ENCODE assay signal across 9 mouse cellular contexts in genomic region chr17:85687421-85688235, GRCm38 (mm10). TPM values are rescaled to one million over a fixed set of nuclear protein-coding genes. Genes with fewer than 3 reads are reported as not detected.
A peak's percentile ranks its signal among the peaks of the same experiment; 100 is the strongest.
DNase-seq lines count a peak whose midpoint lies in the region; ATAC-seq and TF ChIP-seq lines count a peak whose summit lies in the region.
"Had no signal": no experiment of that assay in that cellular context is flagged by ENCODE, and none has a peak within 500 bp of the region (broad histone marks: within the 10 kb centered on the region; RNA-seq: fewer than 3 reads in every experiment).

No protein-coding gene starts in this region.

- no peak for TF ChIP-seq POLR2A in brain, embryonic 14.5 days (IDR thresholded peaks at IDR 0.05; ENCODE audit: borderline replicate concordance, extremely low read depth, insufficient read depth, insufficient read length, poor library complexity, severe bottlenecking)

- H3K27me3 ChIP-seq in kidney, embryonic 14.5 days (ENCODE audit: control insufficient read depth, insufficient read depth, low read length) = peaks cover 78% of the 10 kb centered on the region
- peaks cover 97% of the 10 kb centered on the region for H3K27me3 ChIP-seq in heart, postnatal 0 days (ENCODE audit: control insufficient read depth, insufficient read depth, low read length)
- peaks cover 100% of the 10 kb centered on the region for H3K27me3 ChIP-seq in liver, embryonic 15.5 days

- H3K27ac ChIP-seq in kidney, embryonic 14.5 days (ENCODE audit: low read depth, low read length) = peak overlapping the region; percentile 82
- H3K27ac ChIP-seq in heart, postnatal 0 days (ENCODE audit: low read depth) = no peak overlapping the region
- H3K27ac ChIP-seq in liver, embryonic 15.5 days (replicated peaks) = no peak overlapping the region

- peak overlapping the region; percentile 75 for H3K4me2 ChIP-seq in kidney, embryonic 14.5 days (replicated peaks; ENCODE audit: low read depth, low read length)
- peak overlapping the region; percentile 61 for H3K4me2 ChIP-seq in heart, postnatal 0 days (ENCODE audit: low read depth, low read length)
- peak overlapping the region; percentile 56 for H3K4me2 ChIP-seq in liver, embryonic 15.5 days

- no peak for TF ChIP-seq EP300 in heart, postnatal 0 days (IDR thresholded peaks at IDR 0.05; ENCODE audit: low read depth)

- TF ChIP-seq CTCF in brain, embryonic 14.5 days (IDR thresholded peaks at IDR 0.05; ENCODE audit: borderline replicate concordance, extremely low read depth, insufficient read depth, insufficient read length) = no peak
- TF ChIP-seq CTCF in heart, postnatal 0 days (IDR thresholded peaks at IDR 0.05; ENCODE audit: low read depth) = no peak

- no peaks in the 10 kb centered on the region for H3K9me3 ChIP-seq in kidney, embryonic 14.5 days (ENCODE audit: control insufficient read depth, low read length)
- H3K9me3 ChIP-seq in heart, postnatal 0 days (replicated peaks; ENCODE audit: control insufficient read depth, low read length) = no peaks in the 10 kb centered on the region
- H3K9me3 ChIP-seq in liver, embryonic 15.5 days (replicated peaks) = no peaks in the 10 kb centered on the region

- peaks cover 7% of the 10 kb centered on the region; the same call in 1 of the 2 replicates for H3K4me1 ChIP-seq in kidney, embryonic 14.5 days (ENCODE audit: control insufficient read depth, insufficient read depth, low read length)
- peaks cover 12% of the 10 kb centered on the region; the same call in 1 of the 2 replicates for H3K4me1 ChIP-seq in heart, postnatal 0 days (ENCODE audit: control insufficient read depth, insufficient read depth)
- no peaks in the 10 kb centered on the region; the same call in 1 of the 2 replicates for H3K4me1 ChIP-seq in liver, embryonic 15.5 days (replicated peaks)

- peak overlapping the region; percentile 78 for H3K9ac ChIP-seq in kidney, embryonic 14.5 days (ENCODE audit: low read depth, low read length)
- H3K9ac ChIP-seq in heart, postnatal 0 days (replicated peaks; ENCODE audit: low read depth, low read length) = no peak overlapping the region
- H3K9ac ChIP-seq in liver, embryonic 15.5 days = no peak overlapping the region

- H3K36me3 ChIP-seq in kidney, embryonic 14.5 days (ENCODE audit: control insufficient read depth, insufficient read depth, low read length) = no peaks in the 10 kb centered on the region; the same call in 1 of the 2 replicates
- H3K36me3 ChIP-seq in heart, postnatal 0 days (replicated peaks; ENCODE audit: control insufficient read depth, insufficient read depth, low read length) = no peaks in the 10 kb centered on the region
- no peaks in the 10 kb centered on the region for H3K36me3 ChIP-seq in liver, embryonic 15.5 days (replicated peaks)

- WGBS in kidney, embryonic 14.5 days = under 1% methylated on average over 92 of the region's 109 CpGs
- 1% methylated on average over 76 of the region's 109 CpGs for WGBS in heart, postnatal 0 days
- WGBS in liver, embryonic 15.5 days (ENCODE audit: insufficient replicate concordance) = under 1% methylated on average over 95 of the region's 109 CpGs

- peak overlapping the region; percentile 55 for H3K4me3 ChIP-seq in kidney, embryonic 14.5 days (ENCODE audit: low read length)
- H3K4me3 ChIP-seq in heart, postnatal 0 days (ENCODE audit: low read depth, low read length) = peak overlapping the region; percentile 46
- H3K4me3 ChIP-seq in liver, embryonic 15.5 days (replicated peaks) = peak overlapping the region; percentile 26

- DNase-seq in kidney, postnatal 25 days = no peak
- peak; percentile 54 for DNase-seq in brain, embryonic 14.5 days (ENCODE audit: low read depth)
- no peak for DNase-seq in heart, postnatal 0 days (ENCODE audit: low spot score)
- no peak for DNase-seq in spleen, postnatal 14 days (ENCODE audit: low spot score in 2 of 2)
- no peak for DNase-seq in right cerebral cortex, postnatal 25 days
- DNase-seq in left cerebral cortex, adult 18-20 months (ENCODE audit: low spot score in 2 of 2) = no peak

- ATAC-seq in kidney, embryonic 14.5 days (ENCODE audit: low FRiP score, low TSS enrichment) = no peak
- ATAC-seq in heart, postnatal 0 days (ENCODE audit: insufficient read depth, low read depth) = no peak; the same call in none of the 2 replicates
- no peak for ATAC-seq in liver, embryonic 15.5 days (ENCODE audit: insufficient read depth)

RNA-seq across cellular contexts. Expression of gene Six2, which starts 0.4 kb away (rescaled TPM):
- 21.2 and 24.5 TPM in 2 replicates for polyA plus RNA-seq in kidney, embryonic 14.5 days (2014; fragmentation: Nextera tagmentation; extraction: Ambion mirVana)
- polyA plus RNA-seq in brain, embryonic 14.5 days (2012; rRNA removed) = 1.3 and 3.1 TPM in 2 replicates
- 0.08 TPM in 1 of 2 replicates, not detected in the other for total RNA-seq in heart, postnatal 0 days (2014; rRNA removed; ENCODE audit: low replicate concordance)
- 0.10 TPM in 1 of 2 replicates, not detected in the other for polyA plus RNA-seq in heart, postnatal 0 days (2015; fragmentation: Nextera tagmentation; extraction: Ambion mirVana)
- 0.07 TPM in 1 of 2 replicates, not detected in the other for polyA plus RNA-seq in liver, embryonic 15.5 days (2015; fragmentation: Nextera tagmentation; extraction: Ambion mirVana)
- total RNA-seq in left cerebral cortex, adult 18-20 months (2021) = under 1 TPM; 0.87 to 0.93 TPM
- polyA plus RNA-seq: large intestine, adult 2 months had no signal
